Mouse (Mus musculus): ENCODE data around the gene Ggta1.

Gene Ggta1

GRCm38 (mm10) chr2:35440480-35440879, 22.6 kb downstream of the Ggta1 start:
- no peak for DNase-seq (ENCODE audit: low spot score in 2 of 2)

DNA sequence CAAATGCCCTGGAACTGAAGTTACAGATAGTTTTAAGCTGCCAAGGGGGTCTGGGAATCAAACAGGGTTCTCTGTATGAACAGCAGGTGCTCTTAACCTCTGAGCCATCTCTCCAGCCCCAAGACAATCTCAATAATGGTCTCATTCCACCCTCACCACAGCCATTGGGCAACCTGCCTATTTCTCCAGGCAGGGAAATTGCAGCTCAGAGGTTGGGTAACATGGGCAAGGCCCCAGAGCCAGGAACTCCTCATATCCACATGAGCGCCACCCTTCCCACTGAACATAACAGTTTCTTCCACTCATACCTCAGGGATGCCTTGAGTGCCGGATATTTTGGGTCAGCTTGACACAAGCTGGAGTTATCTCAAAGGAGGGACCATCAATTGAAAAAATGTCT, 25.2 kb downstream of the Ggta1 start:
- no peak for DNase-seq (ENCODE audit: low spot score in 2 of 2)

GRCm38 (mm10) chr2:35434576-35435123, 28.4 kb downstream of the Ggta1 start:
- DNase-seq (ENCODE audit: low spot score in 2 of 2) = no peak

DNA sequence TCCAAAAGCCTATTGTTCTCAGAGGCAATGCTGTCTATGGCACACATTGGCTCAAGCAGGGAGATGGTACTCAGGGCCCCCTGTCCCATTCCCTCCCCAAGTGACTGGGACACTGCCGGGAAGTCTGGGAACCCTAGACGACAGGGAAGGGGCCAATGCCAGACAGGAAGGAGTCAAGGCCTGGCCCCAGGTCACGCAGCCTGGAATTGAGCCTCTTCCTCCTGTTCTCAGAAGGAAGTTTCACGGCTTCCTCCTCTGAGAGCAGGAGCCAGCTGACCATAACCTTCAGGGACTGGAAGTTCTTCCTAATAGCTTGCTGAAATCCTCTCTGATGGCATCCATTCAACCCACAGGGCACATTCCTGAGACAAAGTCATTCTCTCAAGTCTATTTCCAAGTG, 29.6 kb downstream of the Ggta1 start:
- DNase-seq (ENCODE audit: low spot score in 2 of 2) = no peak

DNA sequence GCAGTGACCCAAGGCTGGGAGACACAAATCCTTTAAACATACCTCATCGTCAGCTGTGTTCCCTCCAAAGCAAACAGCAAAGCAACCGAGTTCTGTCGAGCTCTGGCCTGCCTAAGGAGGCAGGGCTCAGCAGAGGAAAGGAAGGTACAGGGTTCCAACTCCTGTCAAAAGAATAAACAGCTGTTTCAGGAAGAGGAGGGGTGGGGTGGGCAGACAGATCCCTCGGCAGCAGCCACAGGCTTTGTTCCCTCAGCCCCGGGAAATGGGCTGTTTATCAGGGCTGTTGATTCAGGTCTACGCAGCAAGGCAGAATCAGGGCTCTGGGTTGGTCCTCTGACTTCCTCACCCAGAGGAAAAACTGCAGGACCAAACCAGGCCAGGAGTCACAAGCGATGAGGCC, 30.6 kb downstream of the Ggta1 start:
- no peak for DNase-seq (ENCODE audit: low spot score in 2 of 2)

GRCm38 (mm10) chr2:35432011-35432410, 31.0 kb downstream of the Ggta1 start:
- no peak for DNase-seq (ENCODE audit: low spot score in 2 of 2)

- DNase-seq (ENCODE audit: low spot score in 2 of 2) = no peak
Measured at GRCm38 (mm10) chr2:35430806-35431205, 32.2 kb downstream of the Ggta1 start.

- DNase-seq (ENCODE audit: low spot score in 2 of 2) = no peak
Measured at GRCm38 (mm10) chr2:35428615-35429300, 34.3 kb downstream of the Ggta1 start.

- DNase-seq (ENCODE audit: low spot score in 2 of 2) = no peak
Measured at GRCm38 (mm10) chr2:35427559-35427958, 35.5 kb downstream of the Ggta1 start.

GRCm38 (mm10) chr2:35423711-35424339, 39.2 kb downstream of the Ggta1 start:
- DNase-seq (ENCODE audit: low spot score in 2 of 2) = no peak

DNA sequence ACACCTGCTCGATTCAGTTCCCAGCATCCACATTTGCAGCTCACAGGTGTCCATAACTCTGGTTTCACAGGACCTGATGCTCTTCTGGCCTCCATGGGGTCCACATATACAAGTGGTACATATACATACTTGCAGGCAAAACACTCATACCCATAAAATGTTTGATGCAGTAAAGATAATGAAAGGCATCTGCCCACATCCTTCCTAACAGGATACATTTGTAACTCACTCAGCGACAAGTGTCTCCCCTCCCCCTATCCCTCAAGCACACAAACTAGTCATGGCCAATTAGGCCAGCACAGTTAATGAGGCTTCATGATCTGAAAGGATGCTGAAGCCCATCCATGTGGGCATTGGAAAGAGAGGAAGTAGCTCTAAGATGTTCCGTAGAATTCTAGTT, 40.6 kb downstream of the Ggta1 start:
- DNase-seq (ENCODE audit: low spot score in 2 of 2) = no peak

GRCm38 (mm10) chr2:35420681-35421080, 42.4 kb downstream of the Ggta1 start:
- DNase-seq (ENCODE audit: low spot score in 2 of 2) = no peak

GRCm38 (mm10) chr2:35419671-35420070, 43.4 kb downstream of the Ggta1 start:
- DNase-seq (ENCODE audit: low spot score in 2 of 2) = no peak

- DNase-seq (ENCODE audit: low spot score in 2 of 2) = no peak
Measured at GRCm38 (mm10) chr2:35419243-35419642, 43.8 kb downstream of the Ggta1 start.

GRCm38 (mm10) chr2:35417231-35417630, 45.8 kb downstream of the Ggta1 start:
- no peak for DNase-seq (ENCODE audit: low spot score in 2 of 2)

DNA sequence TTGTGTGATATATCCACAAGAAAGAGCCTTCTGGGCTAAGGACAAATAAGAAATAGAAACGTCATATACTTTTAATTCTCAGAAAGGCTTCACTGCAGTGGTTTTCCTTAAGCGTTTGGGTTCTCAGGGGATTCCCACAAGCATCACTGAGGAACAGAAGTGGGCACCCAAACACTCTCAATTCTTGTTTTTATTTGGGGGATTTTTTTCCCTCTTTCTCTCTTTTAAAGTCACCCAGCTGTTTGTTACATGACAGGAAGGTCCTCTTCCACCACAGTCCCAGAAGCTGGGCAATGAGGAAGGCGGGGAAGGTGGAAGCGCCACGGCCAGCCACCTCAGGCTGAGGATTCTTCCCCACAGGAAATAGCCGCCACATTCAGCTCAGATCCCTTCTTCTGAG, 46.6 kb downstream of the Ggta1 start:
- no peak for DNase-seq (ENCODE audit: low spot score in 2 of 2)

DNA sequence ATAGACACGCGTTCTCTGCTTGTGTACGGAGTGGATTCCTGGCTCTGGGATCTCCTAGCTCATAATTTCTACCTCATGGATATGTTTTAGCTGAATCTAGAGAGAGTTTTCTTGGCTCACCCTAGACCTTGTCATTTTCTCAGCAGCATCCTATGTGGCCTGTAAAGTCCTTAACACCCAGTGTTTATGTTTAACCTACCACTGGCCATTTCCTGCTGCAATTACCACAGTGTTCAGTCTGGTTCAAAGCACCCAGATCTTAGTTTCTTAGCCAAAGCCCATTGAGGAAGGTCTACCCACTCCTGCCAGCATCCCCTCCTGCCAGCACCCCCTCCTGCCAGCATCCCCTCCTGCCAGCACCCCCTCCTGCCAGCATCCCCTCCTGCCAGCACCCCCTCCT, 50.2 kb downstream of the Ggta1 start:
- DNase-seq (ENCODE audit: low spot score in 2 of 2) = no peak

- no peak for DNase-seq (ENCODE audit: low spot score in 2 of 2)
Measured at GRCm38 (mm10) chr2:35412246-35412645, 50.8 kb downstream of the Ggta1 start.

GRCm38 (mm10) chr2:35411640-35412190, 51.3 kb downstream of the Ggta1 start:
- DNase-seq (ENCODE audit: low spot score in 2 of 2) = no peak

GRCm38 (mm10) chr2:35409466-35409865, 53.6 kb downstream of the Ggta1 start:
- DNase-seq (ENCODE audit: low spot score in 2 of 2) = no peak

DNA sequence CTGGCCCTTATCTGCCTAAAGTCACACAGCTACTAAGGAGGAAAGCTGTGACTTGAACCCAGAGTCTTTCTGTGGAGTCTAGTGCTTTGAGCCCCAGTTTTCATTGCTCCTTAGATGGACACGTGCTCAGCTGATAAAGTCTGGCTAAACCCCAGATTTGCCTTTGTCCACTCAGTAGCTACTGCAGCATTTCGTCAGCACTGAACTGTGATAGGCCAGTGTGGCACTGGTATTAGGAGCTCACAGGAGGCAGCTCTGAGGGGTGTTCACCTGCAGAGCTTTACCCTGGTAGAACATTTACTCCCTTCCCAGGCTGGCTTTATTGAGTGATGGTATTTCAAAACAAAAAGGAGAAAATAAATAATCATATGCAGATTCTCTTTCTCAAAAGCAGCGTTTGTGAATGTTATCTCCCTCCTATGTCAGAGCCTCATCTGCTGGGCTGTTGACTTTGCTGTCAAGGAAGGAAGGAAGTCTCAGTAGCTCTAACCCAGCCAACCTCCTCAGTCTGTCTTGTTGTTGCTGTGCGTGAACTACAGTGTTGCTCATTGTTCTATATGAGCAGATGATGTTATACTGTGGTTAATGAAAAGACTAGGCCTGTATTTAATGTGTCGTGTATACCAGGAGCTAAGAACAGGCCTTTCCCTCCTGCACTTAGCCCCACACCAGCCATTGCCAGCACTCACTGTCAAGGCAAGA, 54.5 kb downstream of the Ggta1 start:
- no peak for DNase-seq (ENCODE audit: low spot score in 2 of 2)

DNA sequence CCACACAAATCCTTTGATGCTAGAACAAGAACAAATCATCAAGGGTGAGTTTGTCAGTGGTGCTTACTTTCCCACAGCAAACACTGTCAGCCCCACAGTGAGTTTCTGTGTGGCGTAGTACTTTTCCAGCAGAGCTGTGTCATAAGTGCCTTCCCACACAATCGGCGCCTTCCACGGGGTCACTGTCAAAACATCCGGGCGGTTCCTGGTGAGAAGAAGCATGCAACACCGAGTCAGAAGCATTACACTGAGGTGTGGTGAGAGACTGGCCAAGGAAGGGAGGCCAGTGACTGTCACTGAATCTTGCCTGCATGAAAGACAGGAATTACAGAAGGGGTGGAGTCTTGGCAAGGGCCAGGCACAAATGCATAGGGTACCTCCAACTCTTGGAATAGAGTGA, 55.2 kb downstream of the Ggta1 start:
- DNase-seq (ENCODE audit: low spot score in 2 of 2) = no peak
